Mouse (Mus musculus) cortical plate, adult 2 months (tissue): ENCODE measurements at regions not wholly inside any gene's neighbourhood (a gene's known extent, or its start where the extent isn't known, plus 50 kb on each side); places are given as distances from the start of the nearest gene placed in this dataset.

Experiments
- CTCF ChIP-seq: fragments of 200-500 bp; IDR thresholded peaks from 2 replicates; pipeline ENCODE4 v1.5.1; 2011; ENCODE audit warnings: mild to moderate bottlenecking, control low read depth, low read length; ENCODE audit not compliant: insufficient read depth; ENCODE audit errors: extremely low read depth
- POLR2A ChIP-seq: fragments of 200-500 bp; IDR thresholded peaks from 2 replicates; pipeline ENCODE4 v1.6.1; 2011; ENCODE audit warnings: mild to moderate bottlenecking, low read length, control low read depth; ENCODE audit not compliant: insufficient read depth; ENCODE audit errors: extremely low read depth

GRCm38 (mm10) chr6:102844507-102844906 is 271.6 kb upstream of the Cntn3 start:
- TF ChIP-seq CTCF (peak; percentile 50), POLR2A (no peak)
